Mouse (Mus musculus): ENCODE results near the gene Zfp383. TPM values are rescaled to one million over a fixed set of nuclear protein-coding genes. Genes with fewer than 3 reads are reported as not detected.
A peak's percentile ranks its signal among the peaks of the same experiment; 100 is the strongest.

Zfp383 gene
- polyA plus RNA-seq, 1 experiment from 2014 or later = 2.1 TPM

DNA sequence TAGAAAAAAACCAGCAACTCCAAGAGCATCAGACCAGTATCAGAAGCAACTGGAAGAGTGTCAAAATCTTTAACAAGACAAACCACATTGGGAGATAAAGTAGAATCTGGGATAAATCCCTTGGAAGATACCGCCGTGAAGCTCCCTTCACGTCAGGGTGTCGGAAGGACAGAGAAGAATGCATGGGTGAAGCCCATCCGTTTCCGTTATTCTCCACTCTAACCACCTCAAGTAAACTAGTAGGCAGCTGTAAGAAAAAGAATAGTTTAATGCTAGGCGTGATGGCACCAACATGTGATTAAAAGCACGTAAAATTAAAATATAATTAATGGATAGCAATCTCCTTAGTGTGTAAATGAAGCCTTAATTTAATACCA is 1.4 kb upstream of the Zfp383 start:
- no peaks in the 10 kb centered on the region for H3K27me3 ChIP-seq (ENCODE audit: insufficient read depth, poor library complexity, severe bottlenecking)
- H3K27ac ChIP-seq = peak overlapping the region; percentile 96
- no peaks in the 10 kb centered on the region for H3K9me3 ChIP-seq
- H3K4me1 ChIP-seq = peaks cover 12% of the 10 kb centered on the region; the same call in 1 of the 2 replicates
- H3K4me3 ChIP-seq = peak overlapping the region; percentile 71
- DNase-seq (ENCODE audit: low spot score) = no peak
- WGBS = 26% methylated on average over 8 of the region's 8 CpGs
- peaks cover 20% of the 10 kb centered on the region for H3K36me3 ChIP-seq

DNA sequence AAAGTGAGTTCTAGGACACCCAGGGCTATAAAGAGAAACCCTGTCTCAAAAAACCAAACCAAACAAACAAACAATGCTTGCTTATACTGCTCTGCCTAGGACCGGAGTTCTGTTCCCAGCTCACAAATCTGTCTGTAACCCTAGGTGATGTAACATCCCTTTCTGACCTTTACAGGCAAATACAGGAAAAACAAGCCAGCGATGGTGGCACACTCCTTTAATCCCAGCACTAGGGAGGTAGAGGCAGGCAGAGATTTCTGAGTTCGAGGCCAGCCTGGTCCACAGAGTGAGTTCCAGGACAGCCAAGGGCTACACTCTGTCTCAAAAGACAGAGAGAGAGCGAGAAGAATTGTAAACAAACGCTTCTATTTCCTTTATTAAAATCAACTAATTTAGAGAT is 817 bp upstream of the Zfp383 start:
- no peak for DNase-seq (ENCODE audit: low spot score)
- 90% methylated on average over 5 of the region's 5 CpGs for WGBS
- Histone ChIP-seq H3K9me3 (no peaks in the 10 kb centered on the region), H3K36me3 (peaks cover 24% of the 10 kb centered on the region), H3K27ac (peak overlapping the region; percentile 96), H3K4me1 (peaks cover 12% of the 10 kb centered on the region; the same call in 1 of the 2 replicates), H3K4me3 (peak overlapping the region; percentile 71; the same call in 1 of the 2 replicates), H3K27me3 (ENCODE audit: insufficient read depth, poor library complexity, severe bottlenecking) (no peaks in the 10 kb centered on the region)

DNA sequence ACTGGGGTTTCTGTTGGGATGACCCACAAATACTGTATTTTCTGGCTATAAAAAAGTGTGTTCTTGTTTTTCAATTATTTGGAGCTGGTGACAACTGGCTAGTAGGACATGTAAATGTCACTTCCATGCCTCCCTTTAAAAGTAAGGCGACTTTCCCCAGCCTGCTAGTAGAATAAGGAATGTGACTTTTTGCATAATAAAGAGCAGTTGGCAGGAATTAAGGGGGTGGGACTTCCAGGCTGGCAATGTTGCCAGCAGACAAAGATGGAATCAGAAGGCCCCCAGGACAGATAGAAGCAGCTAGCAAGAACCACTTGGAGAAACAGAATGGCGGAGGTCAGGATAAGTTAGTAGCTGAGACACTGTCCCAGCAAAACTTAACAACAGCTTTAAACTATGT is 2.2 kb downstream of the Zfp383 start:
- WGBS = 69% methylated on average over 2 of the region's 2 CpGs
- H3K36me3 ChIP-seq = peaks cover 42% of the 10 kb centered on the region
- H3K4me3 ChIP-seq = 0 out of 2 replicates have a peak overlapping the region, but pooled peaks have one; percentile 78
- no peak overlapping the region for H3K27ac ChIP-seq
- no peak for DNase-seq (ENCODE audit: low spot score)
- H3K4me1 ChIP-seq = peaks cover 12% of the 10 kb centered on the region; the same call in 1 of the 2 replicates
- peaks cover 1% of the 10 kb centered on the region; the same call in 1 of the 2 replicates for H3K9me3 ChIP-seq
- no peaks in the 10 kb centered on the region for H3K27me3 ChIP-seq (ENCODE audit: insufficient read depth, poor library complexity, severe bottlenecking)

DNA sequence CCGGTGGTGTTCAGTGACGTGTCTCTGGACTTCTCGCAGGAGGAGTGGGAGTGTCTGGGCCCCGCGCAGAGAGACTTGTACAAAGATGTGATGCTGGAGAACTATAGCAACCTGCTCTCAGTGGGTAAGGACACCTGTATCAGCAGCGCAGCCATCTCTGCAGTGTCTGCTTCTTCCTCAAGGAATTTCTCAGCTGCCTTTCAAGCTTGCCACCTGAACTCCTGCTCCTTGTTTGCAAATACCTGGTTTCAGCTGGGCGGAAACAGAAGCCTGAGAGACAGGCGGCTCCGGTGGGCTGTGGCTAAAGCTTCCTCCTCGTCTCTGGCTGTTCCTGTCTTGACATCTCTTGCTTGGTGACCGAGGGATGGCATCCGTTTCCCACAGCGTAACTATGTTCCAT is 4.1 kb downstream of the Zfp383 start:
- 91% methylated on average over 13 of the region's 13 CpGs for WGBS
- H3K4me3 ChIP-seq = no peak overlapping the region
- no peak for DNase-seq (ENCODE audit: low spot score)
- no peaks in the 10 kb centered on the region for H3K27me3 ChIP-seq (ENCODE audit: insufficient read depth, poor library complexity, severe bottlenecking)
- H3K36me3 ChIP-seq = peaks cover 58% of the 10 kb centered on the region
- H3K27ac ChIP-seq = no peak overlapping the region
- H3K9me3 ChIP-seq = peaks cover 4% of the 10 kb centered on the region; the same call in 1 of the 2 replicates
- peaks cover 8% of the 10 kb centered on the region; the same call in 1 of the 2 replicates for H3K4me1 ChIP-seq

DNA sequence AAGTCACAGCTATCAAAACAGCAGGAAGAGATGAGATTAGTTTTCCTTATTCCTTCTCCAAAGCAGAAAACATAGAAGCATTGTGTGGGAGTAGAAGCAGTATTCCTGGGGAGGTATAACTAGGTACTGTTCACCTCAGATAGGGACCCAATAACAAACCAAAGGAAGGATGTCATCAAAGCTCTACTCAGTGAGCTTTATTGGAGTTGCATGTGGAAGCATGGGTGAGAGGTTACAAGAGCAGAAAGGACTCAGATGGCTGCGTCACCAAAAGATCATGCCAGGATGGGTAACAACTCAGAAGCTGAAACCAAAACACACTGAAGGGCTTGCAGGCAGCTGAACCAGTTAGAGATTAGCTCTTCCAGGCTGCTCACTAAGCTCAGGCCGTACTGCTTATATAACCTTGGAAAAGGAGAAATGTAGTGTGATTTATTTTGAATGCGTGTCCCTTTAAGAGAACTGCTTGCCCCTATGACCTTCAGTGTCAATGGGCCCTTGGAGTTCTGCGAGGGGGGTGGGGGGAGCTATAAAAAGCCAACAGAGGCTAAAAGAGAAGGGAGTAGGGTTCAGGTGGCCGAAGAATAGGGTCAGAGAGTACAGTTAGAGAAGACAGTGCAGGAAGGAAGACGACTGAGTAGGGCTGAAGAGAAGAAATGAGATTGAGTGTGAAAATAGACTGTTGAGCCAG is 9.5 kb downstream of the Zfp383 start:
- H3K4me3 ChIP-seq = peak overlapping the region; percentile 23; the same call in 1 of the 2 replicates
- no peak for DNase-seq (ENCODE audit: low spot score)
- peaks cover 41% of the 10 kb centered on the region for H3K36me3 ChIP-seq
- peaks cover 4% of the 10 kb centered on the region; the same call in 1 of the 2 replicates for H3K9me3 ChIP-seq
- no peaks in the 10 kb centered on the region for H3K27me3 ChIP-seq (ENCODE audit: insufficient read depth, poor library complexity, severe bottlenecking)
- WGBS = 42% methylated on average over 6 of the region's 6 CpGs
- H3K4me1 ChIP-seq = peaks cover 8% of the 10 kb centered on the region; the same call in 1 of the 2 replicates
- peak overlapping the region; percentile 83 for H3K27ac ChIP-seq

DNA sequence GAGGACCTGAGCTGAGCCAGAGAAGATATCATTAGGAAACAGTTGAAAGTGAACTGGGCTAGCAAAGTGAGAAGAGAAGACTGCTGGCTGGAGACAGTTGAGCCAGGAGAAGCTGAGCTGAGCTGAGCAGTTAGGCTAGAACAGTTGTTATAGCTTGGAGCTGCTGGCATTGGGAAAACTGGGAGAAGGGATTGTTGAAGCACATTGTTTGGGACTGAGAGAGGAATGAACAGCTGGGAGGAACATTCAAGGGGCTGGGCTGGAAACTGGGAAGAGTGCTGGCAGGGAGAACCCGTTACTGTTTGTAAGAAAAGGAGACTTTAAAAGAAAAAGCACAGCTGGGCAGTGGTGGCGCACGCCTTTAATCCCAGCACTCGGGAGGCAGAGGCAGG is 10.0 kb downstream of the Zfp383 start:
- Histone ChIP-seq H3K9me3 (peaks cover 4% of the 10 kb centered on the region; the same call in 1 of the 2 replicates), H3K4me1 (peaks cover 8% of the 10 kb centered on the region; the same call in 1 of the 2 replicates), H3K36me3 (peaks cover 38% of the 10 kb centered on the region), H3K4me3 (0 out of 2 replicates have a peak overlapping the region, but pooled peaks have one; percentile 3), H3K27ac (peak overlapping the region; percentile 83), H3K27me3 (ENCODE audit: insufficient read depth, poor library complexity, severe bottlenecking) (no peaks in the 10 kb centered on the region)
- DNase-seq (ENCODE audit: low spot score) = no peak
- WGBS = 79% methylated on average over 4 of the region's 4 CpGs

DNA sequence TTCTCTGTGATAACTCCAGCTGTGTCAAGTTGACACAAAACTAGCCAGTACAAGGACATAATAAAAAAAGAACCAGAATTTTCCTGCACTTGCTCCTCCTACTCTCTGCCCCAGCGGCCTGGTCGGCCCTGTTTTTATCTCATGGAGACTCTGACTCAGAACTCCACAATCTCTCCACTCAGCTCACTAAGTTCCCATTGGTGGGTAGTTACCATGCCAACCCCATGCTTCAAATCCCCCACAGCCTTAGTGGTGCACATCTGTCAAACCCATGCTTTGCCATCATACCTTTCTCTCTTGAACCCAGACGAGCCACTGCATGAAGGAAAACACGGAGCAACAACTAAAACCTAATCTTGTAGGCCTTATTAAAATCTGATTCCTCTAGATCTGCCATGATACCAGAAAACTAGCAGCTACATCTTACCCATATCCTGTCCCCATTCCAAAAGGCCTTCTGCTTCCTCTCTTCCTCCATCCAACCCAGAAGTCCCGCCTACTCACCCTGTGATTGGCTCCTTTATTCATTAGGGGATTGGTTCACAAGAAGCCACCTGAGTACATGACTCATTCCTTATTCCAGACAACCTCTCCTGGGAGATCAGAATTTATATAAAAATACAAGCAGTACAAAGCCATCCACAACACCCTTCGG is 13.5 kb downstream of the Zfp383 start:
- Histone ChIP-seq H3K4me3 (no peak overlapping the region), H3K36me3 (peaks cover 5% of the 10 kb centered on the region; the same call in 1 of the 2 replicates), H3K27ac (no peak overlapping the region), H3K27me3 (ENCODE audit: insufficient read depth, poor library complexity, severe bottlenecking) (no peaks in the 10 kb centered on the region), H3K4me1 (peaks cover 8% of the 10 kb centered on the region; the same call in 1 of the 2 replicates), H3K9me3 (no peaks in the 10 kb centered on the region)
- WGBS = 55% methylated on average over 6 of the region's 6 CpGs
- DNase-seq (ENCODE audit: low spot score) = no peak

DNA sequence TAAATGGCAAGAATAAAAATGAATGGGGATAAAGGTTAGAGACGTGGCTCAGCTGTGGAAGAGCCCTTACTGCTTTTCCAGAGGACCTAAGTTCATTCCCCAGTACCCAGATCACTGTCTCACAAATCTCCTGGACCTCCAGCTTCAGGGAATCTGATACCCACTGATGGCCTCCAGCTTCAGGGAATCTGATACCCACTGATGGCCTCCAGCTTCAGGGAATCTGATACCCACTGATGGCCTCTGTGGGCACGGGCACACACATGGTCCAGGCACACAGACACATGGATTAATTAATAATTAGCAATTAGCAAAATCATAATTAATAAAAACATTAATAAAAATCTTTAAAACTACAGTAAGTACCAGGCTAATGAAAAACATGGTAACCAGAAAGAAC is 14.8 kb downstream of the Zfp383 start:
- Histone ChIP-seq H3K4me1 (peaks cover 3% of the 10 kb centered on the region; the same call in 1 of the 2 replicates), H3K4me3 (no peak overlapping the region), H3K27ac (no peak overlapping the region), H3K9me3 (no peaks in the 10 kb centered on the region), H3K27me3 (ENCODE audit: insufficient read depth, poor library complexity, severe bottlenecking) (no peaks in the 10 kb centered on the region), H3K36me3 (no peaks in the 10 kb centered on the region)
- 76% methylated on average over 2 of the region's 2 CpGs for WGBS
- DNase-seq (ENCODE audit: low spot score) = no peak

DNA sequence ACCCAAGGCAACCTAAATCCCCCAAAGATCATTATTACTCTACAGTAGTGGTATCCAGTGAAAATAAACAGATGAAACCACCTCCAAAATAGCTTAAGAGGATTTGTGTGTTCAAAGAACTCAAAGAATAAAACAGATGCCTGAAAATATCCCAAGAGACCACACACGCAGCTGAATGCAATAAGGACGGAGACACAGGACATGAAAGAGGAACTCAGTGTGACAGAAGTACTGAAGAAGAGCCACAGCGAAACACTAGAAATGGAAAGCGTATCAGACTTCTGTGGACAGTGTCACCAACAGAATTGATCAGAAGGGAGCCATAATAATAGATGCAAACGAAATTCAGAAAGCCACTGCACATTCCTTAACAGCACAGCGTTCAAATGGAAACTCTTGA is 30.8 kb downstream of the Zfp383 start:
- Histone ChIP-seq H3K27me3 (ENCODE audit: insufficient read depth, poor library complexity, severe bottlenecking) (no peaks in the 10 kb centered on the region), H3K4me3 (no peak overlapping the region), H3K27ac (no peak overlapping the region), H3K4me1 (no peaks in the 10 kb centered on the region), H3K36me3 (peaks cover 73% of the 10 kb centered on the region), H3K9me3 (no peaks in the 10 kb centered on the region)
- DNase-seq (ENCODE audit: low spot score) = no peak
- WGBS = 90% methylated on average over 6 of the region's 6 CpGs

DNA sequence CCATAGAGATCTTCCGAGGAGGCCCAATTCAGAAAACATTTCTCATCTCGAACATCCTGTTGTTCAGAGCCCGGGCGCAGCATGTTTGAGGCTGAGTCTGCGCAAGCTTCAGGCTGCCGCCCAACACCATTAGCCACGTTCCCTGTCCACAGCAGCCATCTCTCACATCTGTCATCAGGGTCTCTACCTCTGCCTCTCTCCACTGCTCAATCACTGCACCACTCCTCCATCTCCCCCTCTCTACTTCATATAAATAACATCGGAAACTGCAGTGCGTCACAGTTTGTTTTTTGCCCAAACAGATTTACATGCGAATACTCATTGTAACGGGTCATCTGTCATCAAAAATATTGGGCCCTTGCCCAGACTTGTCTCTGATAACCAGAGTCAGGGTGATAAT is 33.0 kb downstream of the Zfp383 start:
- H3K27ac ChIP-seq = no peak overlapping the region
- H3K4me3 ChIP-seq = no peak overlapping the region
- H3K36me3 ChIP-seq = peaks cover 61% of the 10 kb centered on the region
- no peaks in the 10 kb centered on the region for H3K4me1 ChIP-seq
- WGBS = 88% methylated on average over 11 of the region's 11 CpGs
- no peak for DNase-seq (ENCODE audit: low spot score)
- no peaks in the 10 kb centered on the region for H3K27me3 ChIP-seq (ENCODE audit: insufficient read depth, poor library complexity, severe bottlenecking)
- H3K9me3 ChIP-seq = no peaks in the 10 kb centered on the region

DNA sequence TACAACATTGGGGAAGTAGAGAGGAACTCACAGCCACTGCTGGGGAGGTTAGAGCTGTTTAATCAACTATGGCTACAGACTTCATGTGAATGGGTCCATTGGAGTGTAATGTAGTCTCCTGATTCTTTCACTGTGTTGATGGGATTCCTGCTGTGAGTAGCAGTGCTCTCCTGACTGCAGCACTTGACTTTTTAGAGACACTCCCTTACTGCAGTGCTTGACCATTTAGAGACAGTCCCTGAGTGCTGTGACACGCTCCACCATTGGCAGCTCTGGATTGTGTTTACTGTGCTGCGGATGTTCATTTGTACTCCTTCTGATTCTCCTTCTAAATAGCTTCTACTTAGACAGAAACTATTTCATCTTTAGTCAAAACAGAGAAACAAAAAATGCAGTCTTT is 34.7 kb downstream of the Zfp383 start:
- Histone ChIP-seq H3K27me3 (ENCODE audit: insufficient read depth, poor library complexity, severe bottlenecking) (no peaks in the 10 kb centered on the region), H3K27ac (no peak overlapping the region), H3K36me3 (peaks cover 54% of the 10 kb centered on the region), H3K4me3 (no peak overlapping the region), H3K4me1 (no peaks in the 10 kb centered on the region), H3K9me3 (no peaks in the 10 kb centered on the region)
- 45% methylated on average over 2 of the region's 2 CpGs for WGBS
- no peak for DNase-seq (ENCODE audit: low spot score)

DNA sequence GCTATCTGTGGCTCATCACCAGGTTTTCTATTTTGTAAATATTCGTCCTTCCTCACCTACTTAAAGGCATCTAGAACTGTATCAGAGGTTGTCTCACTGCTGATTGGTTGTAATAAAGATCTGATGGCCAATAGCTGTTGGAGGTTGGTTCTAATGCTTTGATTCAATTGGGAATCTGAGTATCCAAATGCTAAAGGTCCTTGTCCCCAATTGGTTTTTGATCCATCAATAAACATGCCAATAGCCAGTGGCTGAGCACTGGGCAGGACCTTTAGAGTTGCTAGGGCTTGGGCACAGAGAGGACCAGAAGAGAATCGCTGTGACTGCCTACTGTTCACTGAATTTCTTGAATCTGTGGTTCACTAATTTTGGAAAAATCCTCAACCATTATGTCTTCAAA is 35.7 kb downstream of the Zfp383 start:
- H3K27me3 ChIP-seq (ENCODE audit: insufficient read depth, poor library complexity, severe bottlenecking) = no peaks in the 10 kb centered on the region
- no peak overlapping the region for H3K4me3 ChIP-seq
- H3K36me3 ChIP-seq = peaks cover 55% of the 10 kb centered on the region
- no peaks in the 10 kb centered on the region for H3K4me1 ChIP-seq
- no peak overlapping the region for H3K27ac ChIP-seq
- WGBS = 66% methylated on average over 2 of the region's 2 CpGs
- H3K9me3 ChIP-seq = no peaks in the 10 kb centered on the region
- DNase-seq (ENCODE audit: low spot score) = no peak

DNA sequence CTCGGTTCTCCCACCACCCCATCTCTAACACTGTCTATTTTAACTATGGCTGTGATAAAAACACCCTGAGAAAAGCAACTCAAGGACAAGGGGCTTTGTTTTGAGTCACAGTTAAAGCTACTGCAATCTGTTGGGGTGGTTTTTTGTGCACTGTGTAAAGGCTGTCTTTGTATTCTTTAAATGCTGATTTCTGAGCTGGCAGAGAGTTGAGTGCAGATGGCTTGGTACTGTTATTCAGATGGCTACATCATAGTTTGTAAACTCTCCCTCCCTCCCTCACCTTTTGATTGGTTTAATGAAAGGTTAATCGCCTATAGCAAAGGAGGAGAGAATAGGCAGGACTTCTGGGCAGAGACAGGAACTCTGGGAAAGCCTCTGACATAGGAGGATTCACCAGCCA is 36.2 kb downstream of the Zfp383 start:
- H3K4me3 ChIP-seq = no peak overlapping the region
- no peak overlapping the region for H3K27ac ChIP-seq
- no peaks in the 10 kb centered on the region for H3K9me3 ChIP-seq
- H3K27me3 ChIP-seq (ENCODE audit: insufficient read depth, poor library complexity, severe bottlenecking) = no peaks in the 10 kb centered on the region
- H3K4me1 ChIP-seq = no peaks in the 10 kb centered on the region
- WGBS = 82% methylated on average over 2 of the region's 2 CpGs
- H3K36me3 ChIP-seq = peaks cover 59% of the 10 kb centered on the region
- DNase-seq (ENCODE audit: low spot score) = no peak

Data from heart, embryonic 10.5 days (tissue).